Mouse (Mus musculus): ENCODE results near the gene Ppp1r14b.

The Ppp1r14b gene

DNA sequence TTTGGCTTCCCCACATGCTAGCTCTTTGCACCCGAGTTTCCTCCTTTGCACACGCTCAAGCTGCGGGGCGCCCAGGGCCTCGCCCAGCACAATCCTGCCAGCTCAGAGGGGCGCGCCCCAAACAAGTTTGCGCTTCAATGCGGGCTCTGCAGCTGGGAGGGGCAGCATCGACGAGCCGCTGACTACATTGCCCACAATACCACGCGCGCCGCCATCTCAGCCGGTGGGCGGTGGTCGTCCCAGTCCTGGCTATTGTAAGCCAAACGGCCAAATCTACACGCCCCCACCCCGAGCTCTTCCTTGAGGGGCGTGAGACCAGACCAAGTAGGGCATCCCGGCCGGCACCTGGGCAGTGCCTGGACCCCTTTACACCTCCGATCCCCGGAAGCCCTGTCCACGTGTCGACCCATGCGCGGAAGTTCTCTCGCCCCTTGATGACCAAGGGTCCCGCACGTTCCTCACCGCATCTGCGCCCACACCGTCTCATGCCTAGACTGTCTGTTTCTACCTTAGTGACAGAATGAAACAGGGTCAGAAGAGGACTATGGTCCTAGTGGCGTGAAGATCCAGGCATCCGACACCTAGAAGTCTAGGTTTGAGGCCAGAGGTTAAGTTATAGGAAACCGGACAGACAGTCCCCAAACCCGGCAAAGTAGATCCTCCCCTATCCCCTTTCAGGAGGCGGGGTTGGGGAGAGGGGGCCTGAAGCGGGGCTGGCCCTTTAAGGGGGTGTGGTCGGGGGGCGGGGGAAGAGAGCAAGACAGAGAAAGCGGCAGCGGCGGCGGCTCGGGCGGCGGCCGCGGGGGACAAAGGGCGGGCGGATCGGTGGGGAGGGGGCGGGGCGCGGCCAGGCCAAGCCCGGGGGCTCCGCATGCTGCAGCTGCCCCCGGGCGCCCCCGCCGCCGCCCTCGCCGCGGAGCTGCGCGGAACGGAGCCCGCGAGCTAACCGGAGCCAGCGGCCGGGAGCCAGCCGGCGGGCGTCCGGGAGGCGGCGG is at the start of gene Ppp1r14b:
Ppp1r14b (plus strand) TSS at position 758 of the 995 bp plus-strand sequence.
- peak; percentile 87 for DNase-seq

DNA sequence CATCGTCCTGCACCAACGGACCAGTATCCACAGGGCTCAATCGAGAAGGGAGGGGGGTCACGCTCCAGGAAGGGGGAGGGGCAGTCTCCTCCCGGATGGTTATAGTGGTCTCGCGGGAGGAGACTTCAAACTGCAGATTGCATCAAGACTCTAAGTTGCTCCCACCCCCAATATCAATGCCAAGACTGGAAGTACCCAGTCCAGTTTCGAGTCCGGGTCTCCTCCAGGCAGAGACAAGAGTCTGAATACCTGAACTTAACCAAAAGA is 49.5 kb upstream of the Ppp1r14b start, which contains the start of gene Catsperz:
Catsperz (minus strand) TSS at position 74 of the 267 bp plus-strand sequence.
- DNase-seq: no peak

DNA sequence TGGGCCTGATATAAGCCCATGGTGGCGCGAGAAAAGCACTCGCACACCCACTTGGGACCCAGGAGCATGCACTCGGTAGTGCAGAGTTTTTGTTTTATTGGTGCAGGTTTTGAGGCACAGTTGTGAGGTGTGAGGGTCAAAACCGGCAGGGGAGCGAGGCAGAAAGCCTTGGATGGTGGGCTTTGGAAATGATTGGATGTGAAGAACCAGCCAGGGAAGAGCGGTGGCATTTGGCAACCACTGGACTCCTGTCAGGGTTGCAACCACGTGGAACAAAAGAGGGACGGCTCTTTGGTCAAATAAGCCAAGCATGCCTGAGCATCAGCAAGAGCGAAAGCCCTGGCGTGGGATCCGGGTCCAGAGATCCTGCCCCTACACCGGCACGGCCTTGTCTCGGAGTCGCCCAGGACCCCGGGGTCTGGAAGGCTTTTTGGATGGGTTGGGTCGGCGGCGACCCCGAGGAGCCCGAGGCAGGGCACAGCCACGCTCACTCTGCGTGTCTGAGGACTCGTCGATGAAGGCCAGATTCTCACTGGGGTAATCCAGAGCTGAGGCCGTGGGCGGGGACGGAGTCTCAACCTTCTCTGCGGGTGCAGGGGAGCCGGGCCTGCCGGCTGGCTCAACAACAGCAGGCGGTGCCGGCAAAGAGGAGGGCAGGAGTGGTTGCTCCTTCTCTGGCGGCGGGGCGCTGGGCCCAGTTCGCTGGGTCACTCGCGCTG is 49.0 kb upstream of the Ppp1r14b start:
- no peak for DNase-seq

DNA sequence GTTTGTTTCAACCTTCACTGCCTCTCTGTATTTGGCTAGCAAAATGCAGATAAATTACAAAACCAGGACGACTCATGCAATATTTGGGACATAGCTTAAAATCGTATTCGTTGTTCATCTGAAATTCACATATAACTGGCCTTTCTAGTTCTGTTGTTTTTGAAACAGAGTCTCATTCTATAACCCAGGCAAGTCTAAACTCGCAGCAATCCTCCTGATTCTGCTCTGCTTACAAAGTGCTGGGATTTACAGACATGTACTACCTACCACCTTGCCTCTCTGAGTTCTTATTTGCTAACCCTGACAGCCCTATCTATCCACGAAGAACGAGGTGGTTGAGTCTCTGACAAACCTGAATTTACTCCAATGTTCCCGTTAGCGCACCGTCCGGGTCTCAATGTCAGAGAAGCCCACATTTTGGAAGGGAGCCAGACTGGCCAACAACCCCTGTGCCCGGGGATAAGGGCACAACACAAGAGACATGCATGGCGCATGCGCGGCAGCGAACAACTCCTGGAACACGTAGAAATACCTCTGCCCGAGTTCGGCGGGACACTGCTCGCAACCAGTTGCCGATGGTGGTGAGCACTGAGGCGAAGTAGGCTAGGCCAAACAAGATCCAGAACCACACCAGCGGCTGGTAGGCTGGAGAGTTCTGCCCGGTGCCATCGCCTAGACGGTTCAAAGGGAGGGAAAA is 48.1 kb upstream of the Ppp1r14b start:
- DNase-seq: peak; percentile 42

DNA sequence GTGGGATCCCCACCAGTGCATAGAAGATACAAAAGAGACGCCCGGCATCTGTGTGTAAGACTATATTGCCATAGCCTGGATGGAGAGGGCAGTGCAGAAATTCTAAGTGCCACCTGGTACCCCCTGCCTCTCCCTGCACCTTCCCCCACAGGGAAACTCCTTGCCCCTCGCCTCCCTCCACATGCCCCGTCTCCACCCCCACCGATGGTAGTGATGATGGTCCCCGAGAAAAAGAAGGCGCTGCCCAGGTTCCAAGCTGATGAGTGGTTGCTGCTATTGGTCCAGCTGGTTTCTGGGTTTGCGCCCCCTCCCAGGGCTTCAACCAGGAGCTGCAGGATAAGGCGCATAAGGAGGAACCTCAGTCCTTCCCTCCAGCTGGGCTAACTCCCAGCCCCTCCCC is 46.7 kb upstream of the Ppp1r14b start:
- DNase-seq: no peak

DNA sequence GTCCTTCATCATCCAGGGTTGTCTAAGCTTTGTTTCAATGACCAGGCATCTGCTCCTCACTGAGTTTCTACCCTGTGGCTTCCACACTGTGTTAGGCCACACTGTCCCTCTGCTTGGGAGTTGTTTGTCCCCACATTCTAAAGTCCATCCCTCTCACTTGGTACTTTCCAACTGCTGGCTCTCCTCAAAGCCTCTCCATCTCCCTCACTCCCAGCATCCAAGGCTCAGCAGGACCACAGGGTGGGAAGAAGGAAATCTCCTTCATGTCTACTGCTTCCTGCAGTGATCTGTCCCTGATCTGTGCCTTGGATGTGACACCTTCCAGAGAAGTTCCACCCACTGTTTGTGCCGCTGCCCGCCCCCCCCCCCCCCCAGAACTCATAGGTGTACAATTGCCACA is 43.8 kb upstream of the Ppp1r14b start:
- DNase-seq: no peak

DNA sequence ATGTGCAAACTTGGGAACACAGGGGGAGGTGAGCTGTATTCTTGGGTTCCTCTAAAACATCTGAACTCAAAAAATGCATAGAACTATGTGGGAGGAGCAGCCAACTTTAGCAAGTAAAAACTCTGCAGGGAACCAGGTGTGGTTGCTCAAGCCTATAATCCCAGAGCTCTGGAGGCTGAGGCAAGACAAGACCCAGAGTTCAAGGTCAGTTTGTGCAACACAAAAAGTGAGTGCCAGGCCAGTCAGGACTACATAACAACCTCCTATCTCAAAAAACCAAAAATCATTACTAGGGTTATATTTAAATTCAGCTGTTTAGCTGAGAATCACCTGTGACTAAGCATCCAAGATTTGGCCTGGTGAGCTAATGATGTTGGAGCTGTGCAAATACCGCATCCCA is 42.8 kb upstream of the Ppp1r14b start:
- no peak for DNase-seq

DNA sequence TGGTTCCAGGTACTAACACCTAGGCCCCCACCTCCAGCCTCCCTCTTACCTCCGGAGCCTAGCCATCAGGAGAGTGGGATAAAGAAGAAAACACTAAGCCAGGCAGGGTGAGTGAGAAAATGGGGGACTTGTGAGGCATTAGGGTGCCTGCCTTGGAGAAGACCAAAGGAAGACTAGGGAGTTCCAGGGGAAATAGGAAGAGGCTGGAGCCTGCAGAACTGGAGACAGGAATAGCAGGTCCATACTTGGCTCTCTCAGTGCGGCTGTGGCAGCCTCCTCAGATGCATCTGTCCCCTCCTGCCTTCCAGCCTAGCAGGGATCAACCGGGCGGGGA is 41.7 kb upstream of the Ppp1r14b start:
- no peak for DNase-seq

DNA sequence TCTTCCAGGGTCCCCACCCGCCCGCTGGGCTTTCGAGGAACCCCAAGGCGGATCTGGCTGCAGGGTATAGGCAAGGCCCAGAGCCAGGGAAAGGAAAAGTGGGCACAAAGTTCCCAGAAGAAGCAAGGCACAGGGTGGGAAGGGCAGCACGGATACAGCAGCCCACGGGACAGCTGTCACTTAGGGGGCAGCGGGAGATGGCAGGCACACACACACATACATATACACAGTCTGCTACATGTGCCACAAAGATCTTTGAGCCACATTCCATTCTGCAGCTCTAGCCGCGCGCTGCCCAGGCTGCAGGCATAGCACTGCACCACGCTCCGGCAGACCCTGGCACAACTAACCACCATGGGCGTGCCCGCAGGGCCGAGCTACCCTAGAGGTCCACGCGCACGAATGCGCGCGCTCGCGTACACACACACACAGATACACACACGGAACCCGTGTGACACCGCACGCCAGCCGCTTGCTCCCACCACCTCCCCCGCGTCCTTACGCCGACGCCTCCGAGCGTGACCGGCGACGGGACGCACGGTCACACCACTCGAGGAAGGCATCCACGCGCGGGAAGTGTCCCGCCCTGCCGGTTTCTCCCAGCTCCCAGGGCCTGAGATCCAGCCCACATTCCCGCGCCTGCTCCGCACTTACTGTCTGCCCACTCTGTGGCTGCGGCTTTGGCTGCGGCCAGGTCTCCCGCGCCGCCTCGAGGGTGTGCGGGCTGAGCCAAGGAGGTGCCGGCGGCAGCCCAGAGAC is 41.2 kb upstream of the Ppp1r14b start:
- no peak for DNase-seq

DNA sequence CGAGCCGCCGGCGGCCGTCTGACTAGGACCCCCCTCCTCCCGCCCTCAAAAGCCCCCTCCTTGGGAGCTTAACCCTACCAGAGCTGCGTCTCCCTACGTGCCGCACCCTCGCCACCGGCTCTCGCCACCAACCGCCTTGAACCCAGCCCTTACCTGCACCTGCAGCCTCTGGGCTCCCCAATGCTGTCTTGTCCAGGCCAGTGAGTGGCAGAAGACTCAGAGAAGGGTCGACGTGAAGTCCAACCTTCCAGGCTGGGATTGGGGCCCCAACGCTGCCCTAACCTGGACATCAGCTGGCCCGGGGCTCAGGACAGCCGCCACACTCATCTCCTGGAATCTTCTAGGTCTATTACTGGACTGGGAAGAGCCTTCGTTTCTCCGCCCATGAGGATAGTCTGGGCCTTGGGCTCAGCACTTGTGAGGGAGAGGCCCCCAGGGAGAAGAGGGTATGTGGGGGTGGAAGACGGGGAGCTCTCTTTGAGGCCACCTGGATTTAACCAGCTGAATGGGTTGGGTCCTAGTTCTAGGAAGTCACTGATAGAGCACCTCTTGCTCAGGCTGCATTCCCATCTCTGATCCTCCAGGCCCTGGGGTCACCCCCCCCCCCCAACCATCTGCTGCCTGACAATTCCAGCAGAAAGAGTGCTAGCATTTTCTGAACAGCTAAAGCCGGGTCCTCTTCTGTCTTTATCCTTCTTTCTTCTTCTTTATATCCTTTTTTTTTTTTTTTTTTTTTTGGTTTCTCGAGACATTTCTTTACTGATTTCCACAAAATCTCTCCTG is 40.4 kb upstream of the Ppp1r14b start, which contains the start of gene Kcnk4:
Kcnk4 (minus strand) TSS at position 321 of the 783 bp plus-strand sequence.
- DNase-seq: no peak

DNA sequence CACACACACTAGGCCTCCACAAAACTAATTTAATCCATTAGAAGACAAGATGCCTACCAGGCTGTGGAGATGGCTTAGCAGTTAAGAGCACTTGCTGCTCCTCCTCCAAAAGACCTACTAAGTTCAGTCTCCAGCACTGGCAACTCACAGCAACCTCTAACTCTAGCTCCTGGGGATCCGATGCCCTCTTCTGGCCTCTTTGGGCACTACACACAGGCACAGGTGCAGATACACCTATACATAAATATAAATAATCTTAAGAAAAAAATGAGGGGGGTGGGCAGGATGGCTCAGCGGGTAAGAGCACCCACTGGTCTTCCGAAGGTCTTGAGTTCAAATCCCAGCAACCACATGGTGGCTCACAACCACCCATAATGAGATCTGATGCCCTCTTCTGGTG is 38.5 kb upstream of the Ppp1r14b start:
- peak; percentile 58 for DNase-seq

DNA sequence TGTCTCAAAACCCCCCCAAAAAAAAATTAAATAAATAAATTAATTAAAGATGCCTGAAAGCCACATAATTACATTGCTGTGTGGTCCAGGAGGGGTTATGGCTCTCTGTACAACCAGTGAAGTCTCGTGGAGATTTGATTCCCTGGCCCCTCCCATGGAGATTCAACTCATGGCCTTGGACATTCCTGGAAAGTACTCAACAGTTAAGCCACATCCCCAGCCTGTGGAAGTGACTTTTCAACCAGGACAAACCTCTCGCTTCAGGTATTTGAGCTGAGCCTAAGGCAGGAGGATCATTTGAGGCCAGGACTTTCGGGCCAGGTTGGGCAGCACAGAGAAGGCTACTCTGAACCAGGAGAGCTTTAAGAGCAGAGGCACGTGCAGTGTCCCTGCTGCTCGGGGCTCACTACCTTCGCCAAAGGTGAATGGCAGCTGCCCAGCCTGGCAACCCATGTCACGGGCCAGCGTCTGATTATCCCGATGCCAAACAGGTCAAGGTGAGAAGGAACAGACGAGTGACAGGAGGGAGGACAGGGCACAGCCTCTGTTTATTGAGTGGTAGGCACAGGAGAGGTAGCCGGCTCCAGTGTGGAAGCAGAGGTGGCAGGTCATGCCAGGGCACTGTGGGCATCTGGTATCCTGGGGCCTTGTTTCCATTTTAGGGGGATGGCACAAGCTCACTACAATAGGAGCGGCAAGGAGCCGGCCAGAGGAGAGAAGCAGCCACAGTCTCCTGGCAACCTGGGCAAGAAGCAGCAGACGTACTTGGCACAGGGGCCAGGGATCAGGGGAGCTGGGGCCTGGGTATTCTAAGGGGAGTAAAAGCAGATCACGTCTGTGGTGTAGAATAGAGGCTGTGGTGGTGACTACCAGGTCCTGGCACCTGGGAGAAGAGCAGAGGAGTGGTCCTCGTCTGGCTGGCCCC is 37.0 kb upstream of the Ppp1r14b start:
- DNase-seq: no peak

DNA sequence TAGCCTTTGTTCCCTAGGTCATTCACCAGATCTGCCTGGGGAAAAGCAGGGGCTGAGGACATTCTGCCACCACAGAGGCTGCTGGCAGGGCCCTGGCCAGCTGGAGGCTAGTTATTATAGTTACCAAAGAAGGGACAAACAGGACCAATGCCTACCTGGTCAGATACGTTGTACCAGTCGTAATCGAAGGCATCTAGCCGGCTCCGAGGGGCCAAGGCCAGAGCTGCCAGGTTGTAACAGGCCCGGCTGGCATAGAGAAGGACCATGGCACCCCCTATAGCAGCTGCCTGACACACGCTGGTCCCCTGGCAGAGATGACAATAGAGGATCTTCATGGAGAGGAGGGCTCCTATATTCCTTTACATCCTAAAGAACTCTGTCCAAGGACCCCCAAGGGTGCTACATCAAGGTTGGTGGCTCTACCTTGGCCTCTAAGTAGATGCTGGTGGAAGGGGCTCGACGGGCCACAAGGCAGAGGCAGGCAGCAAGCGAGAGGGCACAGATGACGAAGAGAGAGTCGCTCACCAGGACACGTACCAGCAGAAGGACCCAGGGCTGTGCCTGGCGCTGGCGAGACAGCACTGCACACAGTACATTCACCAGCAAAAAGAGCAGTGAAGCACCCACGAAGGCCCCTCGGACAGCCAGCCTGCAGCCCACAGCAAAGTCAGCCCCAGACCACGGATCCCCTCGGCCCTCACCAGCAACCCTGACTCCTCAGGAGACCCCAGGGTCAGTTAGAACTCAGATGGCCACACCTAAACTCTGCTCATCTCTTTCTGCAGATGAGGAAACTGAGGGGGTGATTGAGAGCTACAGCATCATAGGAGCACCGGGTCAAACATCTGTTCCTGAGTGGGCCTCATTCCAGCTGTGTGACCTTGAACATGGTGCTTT is 35.4 kb upstream of the Ppp1r14b start:
- no peak for DNase-seq

DNA sequence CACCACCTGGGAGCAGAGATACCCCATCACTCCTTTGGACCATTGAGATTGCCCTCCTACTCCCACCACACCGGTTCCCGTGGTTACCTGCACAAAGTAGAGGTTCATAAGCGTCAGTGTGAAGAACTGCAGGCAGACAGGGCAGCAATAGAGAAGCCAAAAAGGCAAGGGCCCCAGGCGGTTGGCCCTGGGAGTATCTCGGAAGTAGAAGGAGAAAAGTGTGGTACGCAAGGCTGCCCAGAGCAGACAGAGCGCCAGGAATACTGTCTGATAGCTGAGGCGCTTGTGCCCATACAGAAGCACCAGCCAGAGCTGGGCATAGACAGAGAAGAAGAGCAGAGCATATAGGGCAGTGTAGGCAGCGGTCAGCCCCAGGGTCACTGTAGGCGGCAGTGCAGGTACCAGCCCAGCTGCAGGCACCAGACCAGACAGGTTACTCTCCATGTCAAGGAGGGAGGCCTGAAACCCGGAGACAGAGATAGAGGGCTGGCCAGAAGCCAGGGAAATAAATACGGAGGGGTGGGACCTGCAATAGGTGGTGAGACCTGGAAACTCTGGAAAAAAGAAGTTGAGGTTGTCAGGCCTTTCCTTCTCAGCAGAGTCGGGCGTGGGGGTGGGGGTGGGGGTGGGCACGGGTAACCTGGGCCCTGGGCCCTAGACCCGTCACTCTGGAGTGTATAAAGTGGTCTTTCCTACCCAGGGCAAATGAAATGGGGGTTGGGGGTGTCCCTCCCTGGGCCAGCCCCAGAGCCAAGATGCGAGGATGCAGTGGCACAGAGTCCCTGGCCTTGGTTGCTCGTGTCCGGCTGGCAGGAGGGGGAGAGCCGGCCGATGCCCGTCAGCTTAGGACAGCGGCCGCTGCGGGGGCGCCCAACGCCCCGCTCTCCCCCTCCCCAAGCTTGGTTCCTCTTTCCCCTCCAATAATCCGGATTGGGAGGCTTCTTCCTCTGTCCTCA is 34.1 kb upstream of the Ppp1r14b start:
- no peak for DNase-seq

DNA sequence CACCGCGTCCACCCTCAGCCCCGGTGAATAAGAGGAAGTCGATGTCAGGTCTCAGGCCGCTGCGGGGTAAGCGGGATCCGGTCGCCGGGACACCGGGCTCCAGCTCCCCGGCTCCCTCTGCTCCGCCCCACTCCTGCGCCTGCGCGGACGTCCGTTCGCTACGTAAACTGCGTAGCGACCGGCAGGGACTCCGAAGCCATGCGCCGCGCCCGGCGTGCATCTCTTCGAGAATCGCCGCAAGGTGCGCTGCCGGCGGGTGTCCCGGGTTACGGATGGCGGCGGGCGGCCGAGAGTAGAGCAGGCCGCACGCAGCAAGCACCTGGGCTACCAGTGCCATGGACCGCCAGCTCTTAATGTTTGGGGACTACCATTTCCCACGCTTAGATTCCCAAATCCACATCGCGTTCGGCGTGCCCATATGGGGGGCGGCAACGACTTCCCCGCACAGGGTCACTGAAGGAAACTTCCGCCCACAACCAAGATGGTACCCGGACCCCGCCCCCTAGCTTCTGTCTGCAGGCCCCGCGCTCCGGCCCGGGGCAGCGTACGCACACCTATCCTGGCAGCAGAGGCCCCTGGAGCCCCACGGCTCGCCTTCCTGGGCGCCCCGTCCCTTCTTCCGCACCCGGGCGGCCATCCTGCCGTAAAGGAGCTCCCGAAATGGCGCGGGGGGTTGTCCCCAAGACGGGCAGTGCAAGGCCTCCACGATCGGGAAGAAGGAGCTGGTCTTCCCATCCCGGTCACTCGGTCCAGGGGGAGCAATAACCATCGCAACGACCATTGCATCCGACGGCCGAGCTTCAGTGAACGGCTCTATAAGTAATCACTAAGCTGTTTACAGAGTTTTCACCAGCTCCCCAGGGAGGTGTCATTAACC is 33.2 kb upstream of the Ppp1r14b start, which contains the start of gene Bad:
Bad (plus strand) TSS at position 490 of the 877 bp plus-strand sequence.
- DNase-seq: peak; percentile 95

DNA sequence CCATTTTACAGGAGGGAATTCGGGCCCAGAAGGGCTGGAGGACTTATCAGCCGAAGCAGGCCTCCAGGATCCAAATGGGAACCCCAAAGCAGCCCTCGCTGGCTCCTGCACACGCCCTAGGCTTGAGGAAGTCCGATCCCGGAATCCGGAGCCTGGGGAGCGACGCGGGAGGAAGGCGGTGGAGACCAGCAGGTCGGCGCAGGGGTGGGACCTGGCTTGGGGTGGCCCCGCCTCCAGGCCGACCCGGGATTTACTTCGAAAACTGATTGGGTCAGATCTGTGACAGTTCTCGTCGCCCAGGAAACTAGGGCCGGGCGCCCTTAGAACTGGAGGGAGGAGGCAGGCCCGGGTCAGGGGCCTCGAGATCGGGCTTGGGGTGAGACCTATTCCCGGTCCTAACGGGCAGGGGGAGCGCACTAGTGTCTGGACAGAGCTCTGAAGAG is 32.5 kb upstream of the Ppp1r14b start, which contains the start of gene Gpr137:
Gpr137 (minus strand) TSS at position 232 of the 443 bp plus-strand sequence.
- DNase-seq: peak; percentile 99

DNA sequence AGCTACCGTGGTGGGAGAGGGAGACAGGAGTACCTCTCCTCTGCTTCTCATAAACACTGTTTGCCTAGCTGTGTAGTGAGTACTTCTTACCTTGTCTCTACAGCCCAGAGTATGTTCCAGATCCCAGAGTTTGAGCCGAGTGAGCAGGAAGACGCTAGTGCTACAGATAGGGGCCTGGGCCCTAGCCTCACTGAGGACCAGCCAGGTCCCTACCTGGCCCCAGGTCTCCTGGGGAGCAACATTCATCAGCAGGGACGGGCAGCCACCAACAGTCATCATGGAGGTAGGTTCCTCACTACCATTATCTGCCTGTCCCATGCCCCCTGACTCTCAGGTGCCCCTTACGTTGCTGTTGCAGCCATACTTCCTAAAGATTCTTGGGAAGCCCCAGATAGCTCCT is 32.0 kb upstream of the Ppp1r14b start:
- no peak for DNase-seq
